7 mouse cellular contexts compared by ENCODE assay signal in the genomic region with DNA sequence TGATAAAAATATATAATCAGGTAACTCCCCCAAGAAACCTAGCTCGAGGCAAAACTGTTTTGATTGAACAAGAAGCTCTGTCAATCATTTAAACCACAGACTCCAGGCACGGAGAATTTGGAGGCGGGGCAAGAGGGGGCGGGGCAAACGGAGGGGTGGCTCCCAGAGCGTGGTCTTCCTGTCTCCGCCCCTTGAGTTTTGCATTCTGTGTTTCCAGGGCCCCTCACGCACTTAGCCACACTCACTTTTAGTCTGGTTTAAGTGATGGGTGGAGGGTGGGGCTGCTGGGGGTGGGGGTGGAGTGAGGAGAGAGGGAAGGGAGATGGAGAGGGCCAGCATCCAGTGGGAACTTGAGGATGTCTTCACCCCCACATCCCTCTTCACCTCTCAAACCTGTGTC. TPM values are rescaled to one million over a fixed set of nuclear protein-coding genes. Genes with fewer than 3 reads are reported as not detected.
DNase-seq lines count a peak whose midpoint lies in the region; ATAC-seq and TF ChIP-seq lines count a peak whose summit lies in the region.

No protein-coding gene starts in this region.

- TF ChIP-seq CTCF in MEL (IDR thresholded peaks at IDR 0.05 in 2 of 3, conservative IDR thresholded peaks at IDR 0.05 in 1 of 3; ENCODE audit: control insufficient read depth in 1 of 3, insufficient read depth in 1 of 3, low read depth in 2 of 3, low read length in 3 of 3, poor library complexity in 1 of 3, severe bottlenecking in 1 of 3) = no peak

- no peak for TF ChIP-seq EP300 in MEL (IDR thresholded peaks at IDR 0.05; ENCODE audit: low read depth in 1 of 2, low read length in 2 of 2)

- no peak for TF ChIP-seq POLR2A in MEL (IDR thresholded peaks at IDR 0.05; ENCODE audit: control insufficient read depth in 1 of 2, insufficient read depth in 1 of 2, low read depth in 1 of 2, low read length in 2 of 2, poor library complexity in 1 of 2)

- H3K27me3 ChIP-seq in MEL (ENCODE audit: control insufficient read depth in 1 of 2, insufficient read depth in 2 of 2, low read length in 2 of 2) = no peaks in the 10 kb centered on the region
- H3K27me3 ChIP-seq in forebrain, embryonic 16.5 days (replicated peaks; ENCODE audit: control insufficient read depth, insufficient read depth, low read length) = no peaks in the 10 kb centered on the region
- peaks cover 58% of the 10 kb centered on the region for H3K27me3 ChIP-seq in hindbrain, embryonic 10.5 days (ENCODE audit: insufficient read depth, poor library complexity, severe bottlenecking)

- no peak overlapping the region for H3K9ac ChIP-seq in MEL (ENCODE audit: control insufficient read depth, low read depth, low read length, poor library complexity, severe bottlenecking)
- no peak overlapping the region for H3K9ac ChIP-seq in forebrain, embryonic 16.5 days (replicated peaks; ENCODE audit: low read depth, low read length)

- under 1% methylated on average over 8 of the region's 8 CpGs for WGBS in forebrain, embryonic 16.5 days
- WGBS in hindbrain, embryonic 10.5 days = 0% methylated on average over 8 of the region's 8 CpGs

- no peak for TF ChIP-seq RAD21 in MEL (IDR thresholded peaks at IDR 0.05; ENCODE audit: low read depth, low read length)

- DNase-seq in MEL (ENCODE audit: low read depth, low spot score) = peak; percentile 86
- peak; percentile 85 for DNase-seq in cerebellum, adult 11-12 months
- peak; percentile 91 for DNase-seq in hindbrain, embryonic 10.5 days (ENCODE audit: low spot score)
- DNase-seq in layer of hippocampus, adult 8-10 months (ENCODE audit: low spot score in 2 of 2) = peak; percentile 63 to 67
- peak; percentile 65 for DNase-seq in lung, postnatal 14 days
- DNase-seq in right cerebral cortex, postnatal 36 days (ENCODE audit: low spot score in 2 of 2) = peak; percentile 56 to 62

- H3K9me3 ChIP-seq in MEL (replicated peaks; ENCODE audit: insufficient read depth, low read length) = no peaks in the 10 kb centered on the region
- no peaks in the 10 kb centered on the region for H3K9me3 ChIP-seq in forebrain, embryonic 16.5 days (ENCODE audit: control insufficient read depth, low read length)
- H3K9me3 ChIP-seq in hindbrain, embryonic 10.5 days = no peaks in the 10 kb centered on the region

- peaks cover 0 to 17% of the 10 kb centered on the region in 2 experiments; a peak in 2 of 4 replicates for H3K36me3 ChIP-seq in MEL (ENCODE audit: control insufficient read depth in 1 of 2, insufficient read depth in 2 of 2, low read length in 2 of 2)
- no peaks in the 10 kb centered on the region for H3K36me3 ChIP-seq in forebrain, embryonic 16.5 days (ENCODE audit: control insufficient read depth, insufficient read depth)
- H3K36me3 ChIP-seq in hindbrain, embryonic 10.5 days = 0 out of 2 replicates have a peak, but pooled peaks cover 5% of the 10 kb centered on the region

- peak; percentile 60 for ATAC-seq in forebrain, embryonic 16.5 days

- H3K27ac ChIP-seq in MEL (ENCODE audit: control insufficient read depth, low read depth, low read length) = no peak overlapping the region
- no peak overlapping the region for H3K27ac ChIP-seq in forebrain, embryonic 16.5 days (ENCODE audit: low read length)
- H3K27ac ChIP-seq in hindbrain, embryonic 10.5 days = peak overlapping the region; percentile 90

- H3K79me2 ChIP-seq in MEL (ENCODE audit: control insufficient read depth, insufficient read depth, low read length, poor library complexity) = no peaks in the 10 kb centered on the region

- H3K4me1 ChIP-seq in MEL (ENCODE audit: control insufficient read depth in 1 of 2, insufficient read depth in 2 of 2, low read length in 2 of 2) = peaks cover 16% of the 10 kb centered on the region in 2 experiments
- peaks cover 48% of the 10 kb centered on the region for H3K4me1 ChIP-seq in forebrain, embryonic 16.5 days (replicated peaks; ENCODE audit: control insufficient read depth, insufficient read depth, low read length)
- peaks cover 79% of the 10 kb centered on the region for H3K4me1 ChIP-seq in hindbrain, embryonic 10.5 days (replicated peaks)

- H3K4me3 ChIP-seq in MEL (ENCODE audit: control insufficient read depth in 1 of 2, insufficient read depth in 1 of 2, low read depth in 2 of 2, low read length in 2 of 2) = peak overlapping the region in 1 of 2 experiments; percentile 13; a peak in 2 of 4 replicates
- H3K4me3 ChIP-seq in forebrain, embryonic 16.5 days (replicated peaks; ENCODE audit: low read length) = peak overlapping the region; percentile 57
- peak overlapping the region; percentile 69 for H3K4me3 ChIP-seq in hindbrain, embryonic 10.5 days

- H3K4me2 ChIP-seq in forebrain, embryonic 16.5 days (ENCODE audit: low read length) = peak overlapping the region; percentile 96

TF ChIP-seq in MEL, 35 proteins besides CTCF, POLR2A, EP300 and RAD21:
- TF ChIP-seq E2F4 (IDR thresholded peaks at IDR 0.05; ENCODE audit: borderline replicate concordance, low read depth, low read length) = no peak
- no peak for TF ChIP-seq ETS1 (IDR thresholded peaks at IDR 0.05; ENCODE audit: low read depth, low read length)
- TF ChIP-seq MYC (IDR thresholded peaks at IDR 0.05; ENCODE audit: low read depth, low read length) = no peak
- no peak for TF ChIP-seq BHLHE40 (IDR thresholded peaks at IDR 0.05; ENCODE audit: borderline replicate concordance, low read depth, low read length)
- no peak for TF ChIP-seq TCF12 (IDR thresholded peaks at IDR 0.05; ENCODE audit: low read depth, low read length)
- TF ChIP-seq MAZ (IDR thresholded peaks at IDR 0.05; ENCODE audit: low read depth, low read length) = no peak
- no peak for TF ChIP-seq CHD2 (IDR thresholded peaks at IDR 0.05; ENCODE audit: low read length)
- no peak for TF ChIP-seq KAT2A (conservative IDR thresholded peaks at IDR 0.05; ENCODE audit: low read depth, low read length)
- TF ChIP-seq MAFK (IDR thresholded peaks at IDR 0.05; ENCODE audit: borderline replicate concordance, low read depth, low read length) = no peak
- TF ChIP-seq ZMIZ1 (IDR thresholded peaks at IDR 0.05; ENCODE audit: low read depth, low read length) = no peak
- TF ChIP-seq MXI1 (IDR thresholded peaks at IDR 0.05; ENCODE audit: low read depth, low read length) = no peak
- no peak for TF ChIP-seq ELF1 (IDR thresholded peaks at IDR 0.05; ENCODE audit: low read depth, low read length)
- TF ChIP-seq HCFC1 (IDR thresholded peaks at IDR 0.05; ENCODE audit: low read depth, low read length) = no peak
- no peak for TF ChIP-seq MAX (IDR thresholded peaks at IDR 0.05; ENCODE audit: low read length)

RNA-seq across cellular contexts. Expression of a gene that starts 2.2 kb away (rescaled TPM):
- 0.03 TPM in 1 of 2 replicates, not detected in the other for total RNA-seq in MEL (2012; rRNA removed)
- under 1 TPM in 1 of 2 experiments, not detected in 1; 0.03 TPM for polyA plus RNA-seq in MEL (2012; ENCODE audit: insufficient read depth in 1 of 2, insufficient read length in 2 of 2, low read depth in 1 of 2, low replicate concordance in 2 of 2, missing spikeins in 1 of 2)
- 26.8 and 31.0 TPM in 2 replicates for polyA plus RNA-seq in forebrain, embryonic 16.5 days (2015; fragmentation: Nextera tagmentation; extraction: Ambion mirVana)
- polyA plus RNA-seq in hindbrain, embryonic 10.5 days (2016; fragmentation: Nextera tagmentation; extraction: Ambion mirVana) = 35.4 and 40.7 TPM in 2 replicates
- 100 to 1,000 TPM in 2 of 4 experiments, 10 to 100 TPM in 2; 81.6 to 154 (median 113) TPM for total RNA-seq in layer of hippocampus, adult 8-10 months (2022)

RNA-seq across cellular contexts. Expression of a gene that starts 48.2 kb away (rescaled TPM):
- total RNA-seq in MEL (2012; rRNA removed) = not detected in 2 replicates
- polyA plus RNA-seq in MEL (2012; ENCODE audit: insufficient read depth in 1 of 2, insufficient read length in 2 of 2, low read depth in 1 of 2, low replicate concordance in 2 of 2, missing spikeins in 1 of 2) = not detected
- polyA plus RNA-seq in forebrain, embryonic 16.5 days (2015; fragmentation: Nextera tagmentation; extraction: Ambion mirVana) = 279 and 331 TPM in 2 replicates
- 493 and 750 TPM in 2 replicates for polyA plus RNA-seq in hindbrain, embryonic 10.5 days (2016; fragmentation: Nextera tagmentation; extraction: Ambion mirVana)
- total RNA-seq in layer of hippocampus, adult 8-10 months (2022) = 10 to 100 TPM; 36.7 to 56.7 (median 47.3) TPM

Comparison
In these comparisons a context has a peak if more than half of its experiments do, and no peak if none do; other contexts are left out.
1. RNA of a gene that starts 2.2 kb away (polyA plus RNA-seq): 35.4 to 40.7 TPM in hindbrain, embryonic 10.5 days and 26.8 to 31.0 TPM in forebrain, embryonic 16.5 days; 0.03 TPM in MEL; every median in the first group is over 10 times any median in the second.
2. RNA of a gene that starts 48.2 kb away (polyA plus RNA-seq): 493 to 750 TPM in hindbrain, embryonic 10.5 days and 279 to 331 TPM in forebrain, embryonic 16.5 days; not detected in MEL; every median in the first group is over 100 times any median in the second.
3. Peak in every context shown above with its lines, with median percentiles within 50 percentile points of each other: DNase-seq.